Mouse (Mus musculus) heart, adult 18-20 months (tissue): Measurements from ENCODE around the gene Gm20547. TPM values are rescaled to one million over a fixed set of nuclear protein-coding genes. Genes with fewer than 3 reads are reported as not detected.

Experiments
- microRNA-seq, 2 experiments: library from miRNA; unstranded; fragments of <30 nt; microRNA quantifications; one replicate each; pipeline ENCODE4 v1.2.0; 2022
- total RNA-seq, 2 experiments: library from RNA; stranded (reverse); gene quantifications; 2 replicates each; pipeline ENCODE4 v1.2.3; 2021

Gm20547 gene
- total RNA-seq, 2 experiments from 2014 or later = not detected

Small RNAs within 50 kb of the gene (microRNA-seq; reads per million reads assigned to microRNA genes)
- gene Mir6970 (0 reads per million in 2 experiments), gene Mir6971 (0.76 to 2.2 reads per million in 2 experiments), gene Mir6972 (0 reads per million in 2 experiments)

Other genes starting within 250 kb of the Gm20547 start
- gene Fkbpl, start 237.3 kb downstream of the Gm20547 start, total RNA-seq = 1 to 10 TPM; 5.8 to 6.5 TPM
- gene Atf6b, start 234.9 kb downstream of the Gm20547 start, total RNA-seq = 10 to 100 TPM; 15.5 to 17.2 TPM
- gene Tnxb, start 211.5 kb downstream of the Gm20547 start, total RNA-seq = 10 to 100 TPM; 22.9 to 26.5 TPM
- gene C4b, start 138.2 kb downstream of the Gm20547 start, total RNA-seq = 10 to 100 TPM; 14.4 to 25.5 TPM
- gene Cyp21a1, start 77.5 kb downstream of the Gm20547 start, total RNA-seq = not detected
- gene Stk19, start 45.1 kb downstream of the Gm20547 start, total RNA-seq = 1 to 10 TPM; 8.5 to 9.5 TPM
- 10 to 100 TPM in 1 of 2 experiments, 1 to 10 TPM in 1; 9.8 to 13.3 TPM for gene Dxo, start 45.0 kb downstream of the Gm20547 start, total RNA-seq
- 10 to 100 TPM; 20.5 to 21.0 TPM for gene Skiv2l, start 31.8 kb downstream of the Gm20547 start, total RNA-seq
- gene Nelfe, start 31.7 kb downstream of the Gm20547 start, total RNA-seq = 10 to 100 TPM; 14.4 to 15.2 TPM
- gene Cfb, start 19.5 kb downstream of the Gm20547 start, total RNA-seq = 10 to 100 TPM in 1 of 2 experiments, 1 to 10 TPM in 1; 3.3 to 13.7 TPM
- 1 to 10 TPM; 7.4 to 7.7 TPM for gene Zbtb12, start 2.6 kb downstream of the Gm20547 start, total RNA-seq
- gene C2, start 16.2 kb upstream of the Gm20547 start, total RNA-seq = 1 to 10 TPM; 2.8 to 4.1 TPM
- 10 to 100 TPM; 38.1 to 42.7 TPM for gene Ehmt2, start 16.4 kb upstream of the Gm20547 start, total RNA-seq
- gene Slc44a4, start 32.4 kb upstream of the Gm20547 start, total RNA-seq = under 1 TPM in 1 of 2 experiments, not detected in 1; 0.62 TPM
- gene Neu1, start 49.2 kb upstream of the Gm20547 start, total RNA-seq = 10 to 100 TPM; 14.6 to 15.9 TPM
- gene Hspa1b, start 77.2 kb upstream of the Gm20547 start, total RNA-seq = 10 to 100 TPM; 15.5 to 68.2 TPM
- not detected for gene Gm20481, start 87.9 kb upstream of the Gm20547 start, total RNA-seq
- 10 to 100 TPM; 17.5 to 41.5 TPM for gene Hspa1a, start 90.1 kb upstream of the Gm20547 start, total RNA-seq
- 10 to 100 TPM in 1 of 2 experiments, 1 to 10 TPM in 1; 9.8 to 10.8 TPM for gene Hspa1l, start 90.7 kb upstream of the Gm20547 start, total RNA-seq
- 10 to 100 TPM; 16.3 to 18.0 TPM for gene Lsm2, start 99.8 kb upstream of the Gm20547 start, total RNA-seq
- gene Vars, start 118.9 kb upstream of the Gm20547 start, total RNA-seq = 10 to 100 TPM; 32.4 to 35.1 TPM
- 10 to 100 TPM; 13.1 to 14.1 TPM for gene Vwa7, start 134.5 kb upstream of the Gm20547 start, total RNA-seq
- not detected for gene Sapcd1, start 146.0 kb upstream of the Gm20547 start, total RNA-seq
- gene Msh5, start 164.7 kb upstream of the Gm20547 start, total RNA-seq = not detected
- 10 to 100 TPM; 30.4 to 32.4 TPM for gene Clic1, start 167.9 kb upstream of the Gm20547 start, total RNA-seq
- 10 to 100 TPM; 14.0 to 19.8 TPM for gene Ddah2, start 177.0 kb upstream of the Gm20547 start, total RNA-seq
- not detected for gene Ly6g6c, start 183.3 kb upstream of the Gm20547 start, total RNA-seq
- gene Mpig6b, start 184.1 kb upstream of the Gm20547 start, total RNA-seq = under 1 TPM; 0.31 to 0.87 TPM
- gene Ly6g6e, start 194.9 kb upstream of the Gm20547 start, total RNA-seq = not detected
- gene Ly6g6d, start 196.0 kb upstream of the Gm20547 start, total RNA-seq = under 1 TPM in 1 of 2 experiments, not detected in 1; 0.57 TPM
- not detected for gene Ly6g6f, start 203.6 kb upstream of the Gm20547 start, total RNA-seq
- 10 to 100 TPM; 55.1 to 59.5 TPM for gene Abhd16a, start 207.2 kb upstream of the Gm20547 start, total RNA-seq
- gene Ly6g5c, start 226.2 kb upstream of the Gm20547 start, total RNA-seq = not detected
- not detected for gene Ly6g5b, start 233.4 kb upstream of the Gm20547 start, total RNA-seq
- 10 to 100 TPM in 1 of 2 experiments, 1 to 10 TPM in 1; 7.3 to 10.5 TPM for gene Gpank1, start 239.4 kb upstream of the Gm20547 start, total RNA-seq
- 100 to 1,000 TPM; 149 to 150 TPM for gene Csnk2b, start 240.0 kb upstream of the Gm20547 start, total RNA-seq
- gene D17H6S53E, start 244.3 kb upstream of the Gm20547 start, total RNA-seq = 10 to 100 TPM; 25.3 to 28.5 TPM